Mouse (Mus musculus) erythroblast, adult 5-6 weeks (primary cell): ENCODE measurements around the gene Loxl3. TPM values are rescaled to one million over a fixed set of nuclear protein-coding genes. Genes with fewer than 3 reads are reported as not detected.

Source experiments
- ATAC-seq: replicated peaks from 2 replicates; pipeline ENCODE4 v1.8.0; 2016; ENCODE audit warnings: moderate number of reproducible peaks, mild to moderate bottlenecking, moderate TSS enrichment, inconsistent platforms; ENCODE audit not compliant: poor library complexity, low FRiP score, severe bottlenecking
- total RNA-seq, 2 experiments: library from RNA; stranded (forward) in 1 of 2; stranded (reverse) in 1 of 2; fragments of 150-400 nt in 1 of 2; fragments of 200-764, 138-1000 nt in 1 of 2; gene quantifications; 2 replicates each; pipeline versions ENCODE4 v1.2.3 to v1.2.4; 2015 to 2017; ENCODE audit warnings: low replicate concordance in 2 of 2

Loxl3 gene
- total RNA-seq, 2 experiments from 2014 or later = 2.9 to 3.6 TPM

DNA sequence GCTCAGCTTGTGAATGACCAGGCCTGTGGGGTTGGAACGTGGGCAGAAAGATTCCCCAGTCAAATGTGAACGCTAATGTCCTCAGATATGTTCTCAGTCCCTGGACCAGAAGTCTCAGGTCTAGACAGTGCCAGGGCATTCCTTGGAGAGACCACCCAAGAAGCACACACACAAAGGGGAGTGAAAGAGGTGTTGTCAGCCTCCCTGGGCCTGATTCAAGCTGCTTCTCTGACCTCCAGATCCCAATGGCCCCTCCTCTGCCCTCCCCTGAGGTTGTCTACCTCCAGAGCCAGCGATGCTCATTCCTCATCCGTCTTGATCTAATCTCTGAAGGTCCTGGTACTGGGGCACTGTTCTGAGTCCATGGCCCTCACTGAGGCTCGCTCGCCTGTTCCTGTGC, 9.6 kb downstream of the Loxl3 start:
- no peak for ATAC-seq

DNA sequence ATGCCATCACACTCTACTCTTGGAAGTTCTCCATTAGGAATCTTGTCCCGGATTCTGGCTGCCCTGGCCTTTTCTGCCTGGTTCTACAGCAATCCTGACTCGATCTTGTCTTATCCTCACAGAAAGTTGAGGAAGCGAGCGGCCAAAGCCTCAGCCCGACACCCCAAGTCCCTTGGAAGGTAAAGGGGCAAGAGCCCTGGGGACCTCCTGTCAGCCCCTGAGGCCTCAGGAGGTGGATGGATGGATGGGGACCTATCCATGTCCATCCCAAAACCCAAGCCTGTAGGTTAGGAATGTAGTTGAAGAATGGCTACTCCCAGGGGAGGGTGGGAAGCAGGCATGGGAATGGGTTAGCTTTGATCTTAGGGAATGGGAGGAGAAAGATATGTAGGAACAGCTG, 10.0 kb downstream of the Loxl3 start:
- no peak for ATAC-seq

DNA sequence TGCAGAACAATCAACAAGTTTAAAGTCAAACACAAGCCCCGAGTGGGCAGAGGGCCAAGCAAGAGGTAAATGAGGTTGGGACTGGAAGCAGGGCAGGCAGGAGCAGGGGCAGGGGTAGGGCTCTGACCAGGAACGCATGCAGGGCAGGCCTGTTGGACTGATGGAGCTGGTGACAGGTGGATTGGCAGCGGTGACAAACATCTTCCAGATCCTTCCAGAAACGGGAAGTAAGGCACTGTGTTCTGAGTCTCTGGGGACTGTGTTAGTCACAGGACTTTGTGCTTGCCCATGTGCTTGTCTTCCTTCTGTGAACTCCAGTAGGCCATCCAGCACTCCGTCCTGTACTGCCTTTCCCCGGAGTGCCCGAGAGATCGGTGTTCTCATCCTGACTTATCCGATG, 10.8 kb downstream of the Loxl3 start:
- no peak for ATAC-seq

DNA sequence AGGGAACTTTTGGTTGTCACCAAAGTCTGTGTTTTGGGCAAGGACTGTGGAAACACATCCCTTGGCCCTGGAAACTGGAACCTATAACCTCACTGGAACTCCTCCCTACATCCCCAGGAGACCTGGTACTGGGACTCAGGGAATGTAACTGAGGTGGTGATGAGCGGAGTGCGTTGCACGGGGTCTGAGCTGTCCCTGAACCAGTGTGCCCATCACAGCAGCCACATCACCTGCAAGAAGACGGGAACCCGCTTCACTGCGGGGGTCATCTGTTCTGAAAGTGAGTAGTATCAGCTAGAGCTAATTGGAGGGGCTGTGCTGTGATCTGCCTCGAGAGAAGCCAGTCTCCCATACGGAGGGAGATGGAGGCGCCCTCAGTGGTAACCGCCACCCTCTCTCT, 15.4 kb downstream of the Loxl3 start:
- ATAC-seq = no peak

DNA sequence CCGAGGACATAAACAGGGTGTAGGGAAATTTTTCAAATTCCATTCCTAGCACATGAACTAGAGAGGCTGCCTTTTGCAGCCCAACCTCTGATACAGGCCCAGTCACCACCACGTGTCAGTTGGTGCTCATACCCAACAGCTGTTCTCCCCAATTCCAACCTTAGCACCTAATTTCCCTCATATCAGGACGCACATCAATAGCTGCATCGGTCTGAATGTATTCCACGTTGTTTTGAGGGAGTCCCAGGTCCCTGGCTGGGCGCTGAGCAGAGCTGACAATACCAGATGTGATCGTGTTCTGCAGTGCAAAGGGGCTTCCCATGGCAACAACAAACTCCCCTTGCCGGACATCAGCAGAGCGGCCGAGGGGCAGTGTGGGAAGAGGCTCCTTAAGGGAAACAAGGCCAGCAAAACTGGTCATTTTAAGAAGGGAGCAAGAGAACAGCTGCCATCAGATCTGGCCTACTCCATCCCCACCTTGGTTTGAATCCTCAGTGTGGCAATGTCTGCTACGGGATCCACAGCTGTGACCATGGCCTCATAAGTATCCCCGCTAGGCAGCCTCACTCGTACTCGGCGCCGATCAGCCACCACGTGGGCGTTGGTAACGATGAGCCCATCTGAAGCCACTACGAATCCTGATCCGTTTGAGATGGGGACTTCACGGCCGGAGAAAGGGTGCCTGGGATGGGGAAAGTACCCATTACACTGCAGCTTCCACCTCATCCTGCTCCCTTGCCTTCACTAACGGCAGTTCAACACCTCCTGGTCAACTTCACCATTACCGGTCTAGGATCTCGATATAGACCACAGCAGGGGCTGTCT, 19.4 kb downstream of the Loxl3 start:
- ATAC-seq = peak; percentile 46

DNA sequence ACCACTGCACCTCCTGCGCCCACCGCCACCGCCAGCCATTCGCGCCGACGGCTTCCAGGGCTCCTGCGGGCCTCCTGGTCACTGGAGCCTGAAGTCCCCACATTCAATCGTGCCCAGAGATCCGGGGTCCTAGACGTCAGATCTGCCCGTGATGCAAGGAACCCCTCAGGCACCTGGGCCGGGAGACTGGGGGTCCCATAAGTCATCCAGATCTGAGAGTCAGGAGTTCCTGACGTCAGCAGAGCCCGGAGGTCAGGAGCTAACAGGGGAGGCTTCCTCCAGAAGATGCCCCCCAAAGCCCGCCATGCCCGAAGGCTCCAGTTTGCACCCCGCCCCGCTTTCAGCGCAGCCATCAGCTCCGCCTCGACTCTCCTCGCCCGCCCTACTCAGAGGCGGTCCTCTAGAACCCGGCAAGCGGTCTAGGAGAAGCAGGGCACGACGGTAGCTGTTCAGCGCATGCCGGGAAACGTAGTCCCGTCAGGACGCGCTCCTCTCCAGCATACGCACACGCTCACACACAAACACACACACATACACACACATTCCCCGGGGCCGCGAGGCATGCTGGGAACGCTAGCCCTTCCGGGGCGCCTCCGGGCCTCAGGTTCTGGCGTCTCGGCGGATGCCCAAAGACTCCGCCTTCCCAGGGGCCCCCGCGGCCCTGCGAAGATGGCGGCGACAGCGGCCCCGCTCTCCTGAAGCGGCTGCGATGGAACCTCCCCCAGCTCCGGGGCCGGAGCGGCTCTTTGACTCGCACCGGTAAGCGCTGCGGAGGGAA, 20.3 kb downstream of the Loxl3 start, which contains the start of gene Aup1:
Gene Aup1 (plus strand): TSS at position 448 of the 778 bp plus-strand sequence.
- peak; percentile 84 for ATAC-seq

DNA sequence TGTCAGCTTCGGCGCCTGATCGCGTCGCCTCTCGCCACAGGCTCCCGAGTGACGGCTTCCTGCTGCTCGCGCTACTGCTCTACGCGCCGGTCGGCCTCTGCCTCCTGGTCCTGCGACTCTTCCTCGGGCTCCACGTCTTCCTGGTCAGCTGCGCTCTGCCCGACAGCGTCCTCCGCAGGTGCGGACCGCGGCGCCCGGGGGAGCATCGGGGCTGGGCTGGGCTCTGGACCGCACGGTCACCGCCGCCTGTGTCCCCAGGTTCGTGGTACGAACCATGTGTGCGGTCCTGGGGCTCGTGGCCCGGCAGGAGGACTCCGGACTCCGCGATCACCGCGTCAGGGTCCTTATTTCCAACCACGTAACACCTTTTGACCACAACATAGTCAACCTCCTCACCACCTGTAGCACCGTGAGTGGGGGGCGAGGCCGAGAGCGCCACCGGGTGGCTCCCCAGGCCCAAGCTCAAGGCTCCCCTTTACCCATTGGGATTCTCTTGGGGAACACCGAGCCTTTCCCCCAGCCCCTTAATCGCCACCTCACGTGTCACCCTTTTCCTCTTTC, 21.0 kb downstream of the Loxl3 start, which contains the start of gene Htra2:
Gene Htra2 (minus strand): TSS at position 403 of the 561 bp plus-strand sequence.
- ATAC-seq = peak; percentile 23

DNA sequence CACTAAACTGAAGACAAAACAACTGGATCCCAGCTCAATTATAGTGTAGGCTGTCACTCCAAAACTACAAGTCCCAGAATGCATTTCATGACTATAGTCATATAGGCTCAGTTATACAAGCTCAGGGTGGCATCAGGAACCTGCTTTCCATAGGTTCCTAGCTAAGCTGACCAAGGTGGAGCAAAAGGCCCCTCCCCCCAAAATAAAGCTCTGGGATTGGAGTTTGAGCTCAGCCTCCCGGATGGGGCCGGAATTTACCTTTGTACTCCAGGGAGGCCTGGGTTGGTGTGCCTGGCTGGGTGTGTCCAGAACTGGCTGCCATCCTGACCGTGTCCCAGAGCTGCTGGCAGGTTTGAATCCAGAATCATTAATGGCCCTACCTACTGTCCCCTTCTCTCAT, 23.8 kb downstream of the Loxl3 start, which contains the start of gene Dqx1:
Gene Dqx1 (plus strand): TSS at position 55 of the 400 bp plus-strand sequence.
- no peak for ATAC-seq

DNA sequence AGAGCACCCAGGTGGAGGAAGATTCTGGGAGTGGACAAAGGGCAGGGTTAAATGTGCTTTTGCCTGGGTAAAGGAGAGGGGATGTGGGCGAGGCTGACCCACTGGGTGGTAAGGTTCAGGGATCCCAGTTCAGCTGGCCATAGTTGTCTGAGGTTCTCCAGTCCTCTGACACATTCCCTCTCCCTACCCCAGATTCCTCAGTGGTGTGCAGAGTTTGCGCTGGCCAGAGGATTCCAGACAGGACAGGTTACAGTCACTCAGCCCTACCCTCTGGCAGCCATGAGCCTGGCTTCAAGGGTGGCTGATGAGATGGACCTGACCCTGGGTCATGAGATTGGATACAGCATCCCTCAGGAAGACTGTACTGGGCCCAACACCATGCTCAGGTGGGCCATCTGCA, 24.8 kb downstream of the Loxl3 start:
- ATAC-seq = no peak

DNA sequence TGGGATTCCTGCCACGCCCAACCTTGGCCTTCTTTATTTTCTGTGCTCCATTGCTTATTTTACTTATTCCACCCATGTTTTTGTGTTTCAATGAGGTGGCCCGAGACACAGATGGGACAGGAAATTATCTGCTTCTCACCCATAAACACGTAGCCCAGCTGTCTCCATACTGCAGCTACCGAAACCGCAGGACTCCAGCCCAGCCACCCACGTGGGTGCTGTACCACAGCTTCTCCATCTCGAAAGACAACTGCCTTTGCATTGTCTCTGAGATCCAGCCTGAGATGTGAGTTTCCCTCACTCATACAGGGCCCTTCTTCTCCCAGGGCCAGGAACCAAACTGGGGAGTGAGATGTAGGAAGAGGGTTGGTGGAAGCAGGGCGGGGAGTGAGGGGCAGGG, 32.0 kb downstream of the Loxl3 start:
- ATAC-seq = no peak

DNA sequence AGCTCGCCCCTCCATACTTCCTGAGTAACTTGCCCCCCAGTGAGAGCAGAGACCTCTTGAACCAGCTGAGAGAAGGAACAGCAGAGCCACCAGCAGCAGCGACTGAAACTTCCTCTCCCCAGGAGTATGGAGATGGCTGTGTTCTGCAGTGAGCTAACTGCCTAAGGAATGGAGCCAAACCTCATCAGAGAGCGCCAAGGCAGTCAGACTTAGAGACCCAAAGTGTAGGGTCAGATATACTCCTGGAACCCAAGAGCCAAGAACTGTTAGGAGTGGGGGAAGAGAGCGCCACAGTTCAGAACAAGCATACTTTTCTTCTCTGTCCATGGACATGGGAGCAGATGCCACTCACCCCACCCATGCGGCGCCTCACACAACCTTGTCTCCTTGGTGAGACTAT, 32.5 kb downstream of the Loxl3 start:
- ATAC-seq = no peak

DNA sequence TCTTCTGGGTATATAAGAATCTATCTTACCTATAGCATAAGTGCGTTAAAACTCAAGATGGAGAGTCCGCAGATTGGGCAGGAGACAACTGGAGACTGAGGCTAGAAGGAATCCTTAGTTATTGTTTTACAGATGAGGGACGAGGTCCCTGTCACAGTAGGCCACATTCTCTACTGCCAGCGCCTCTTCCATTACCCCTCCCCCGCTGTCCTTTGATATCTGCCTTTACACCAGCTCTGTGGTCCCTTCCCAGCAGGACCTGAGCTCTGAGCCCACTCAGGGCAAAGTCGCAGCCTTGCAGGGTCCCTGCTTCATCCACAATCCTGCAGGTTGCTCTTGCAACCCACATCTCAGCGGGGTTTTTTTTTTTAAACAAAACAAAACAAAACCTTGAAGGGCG, 34.2 kb downstream of the Loxl3 start:
- no peak for ATAC-seq

DNA sequence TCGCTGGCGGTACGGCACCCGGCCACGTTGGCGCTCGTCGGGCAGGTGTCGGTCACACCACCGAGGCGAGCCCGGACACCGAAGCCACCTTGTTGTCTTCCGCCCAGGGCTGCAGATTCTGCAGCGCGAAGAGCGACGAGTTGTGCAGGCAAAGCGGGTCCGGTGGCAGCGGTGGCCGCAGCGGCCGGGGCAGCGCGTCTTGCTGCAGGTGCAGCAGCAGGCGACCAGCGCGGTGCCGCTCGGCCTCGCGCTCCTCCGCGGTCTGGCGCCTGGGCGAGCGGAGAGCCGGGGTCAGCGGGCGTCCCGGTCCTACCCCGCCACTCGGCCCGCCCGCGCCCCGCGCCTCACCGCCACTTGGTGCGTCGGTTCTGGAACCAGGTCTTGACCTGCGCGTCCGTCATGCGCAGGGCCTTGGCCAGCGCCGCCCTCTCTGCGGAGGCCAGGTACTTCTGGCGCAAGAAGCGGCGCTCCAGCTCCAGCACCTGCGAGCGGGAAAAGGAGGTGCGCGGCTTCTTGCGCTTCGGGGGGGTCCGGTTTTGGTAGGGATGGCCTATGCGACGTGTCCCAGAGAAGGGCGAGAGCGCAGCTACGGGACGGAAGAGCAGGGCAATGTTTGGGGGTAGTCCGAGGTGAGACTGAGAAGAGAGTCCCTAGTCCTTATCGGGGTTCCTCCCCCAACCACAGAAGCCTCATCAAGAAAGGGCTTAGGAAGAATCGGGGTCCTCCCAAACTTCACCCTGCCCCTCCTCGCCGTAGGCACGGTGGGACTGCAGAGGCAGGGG, 34.9 kb downstream of the Loxl3 start:
- ATAC-seq = no peak

DNA sequence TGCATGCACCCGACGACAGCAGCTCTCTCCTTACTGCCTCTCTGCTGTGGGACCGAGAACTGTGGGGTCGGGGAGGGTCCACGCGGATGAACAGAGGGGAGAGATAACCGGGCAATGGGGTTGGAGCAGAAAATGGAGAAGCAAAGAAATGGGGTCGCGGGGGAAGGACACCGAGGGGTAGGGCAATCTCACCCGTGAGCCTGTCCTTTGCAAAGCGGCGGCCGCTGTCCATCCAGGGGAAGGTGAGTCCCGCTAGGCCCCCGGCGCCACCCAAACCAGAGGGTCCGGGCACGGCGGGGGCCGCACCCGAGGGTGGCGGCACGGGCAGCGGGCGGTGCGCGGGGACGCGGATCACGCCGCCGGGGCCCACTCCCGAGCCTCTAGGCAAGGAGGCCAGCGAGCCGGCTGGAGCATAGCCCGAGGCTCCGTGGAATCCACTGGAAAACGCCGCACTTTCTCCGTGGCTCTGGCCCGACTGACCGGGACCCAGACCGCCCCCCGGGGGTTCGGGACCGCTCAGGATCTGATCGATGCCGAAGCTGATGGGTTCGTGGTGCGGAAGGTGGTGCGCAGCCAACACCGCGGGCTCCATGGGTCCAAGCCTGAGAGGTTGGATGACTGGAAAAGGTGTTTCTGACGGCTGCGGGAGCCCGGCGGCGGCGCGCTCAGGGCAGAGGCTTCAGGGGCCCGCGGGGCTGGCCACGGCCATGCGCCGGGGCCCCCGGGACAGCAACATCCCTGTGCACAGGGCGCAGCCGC, 35.7 kb downstream of the Loxl3 start:
- no peak for ATAC-seq

DNA sequence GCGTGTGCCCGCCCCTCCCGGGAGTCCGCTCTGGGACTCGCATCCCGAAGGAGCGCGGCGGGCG, 36.1 kb downstream of the Loxl3 start, which contains the start of gene Tlx2:
Gene Tlx2 (minus strand): TSS at position 47 of the 64 bp plus-strand sequence.
- ATAC-seq = no peak

DNA sequence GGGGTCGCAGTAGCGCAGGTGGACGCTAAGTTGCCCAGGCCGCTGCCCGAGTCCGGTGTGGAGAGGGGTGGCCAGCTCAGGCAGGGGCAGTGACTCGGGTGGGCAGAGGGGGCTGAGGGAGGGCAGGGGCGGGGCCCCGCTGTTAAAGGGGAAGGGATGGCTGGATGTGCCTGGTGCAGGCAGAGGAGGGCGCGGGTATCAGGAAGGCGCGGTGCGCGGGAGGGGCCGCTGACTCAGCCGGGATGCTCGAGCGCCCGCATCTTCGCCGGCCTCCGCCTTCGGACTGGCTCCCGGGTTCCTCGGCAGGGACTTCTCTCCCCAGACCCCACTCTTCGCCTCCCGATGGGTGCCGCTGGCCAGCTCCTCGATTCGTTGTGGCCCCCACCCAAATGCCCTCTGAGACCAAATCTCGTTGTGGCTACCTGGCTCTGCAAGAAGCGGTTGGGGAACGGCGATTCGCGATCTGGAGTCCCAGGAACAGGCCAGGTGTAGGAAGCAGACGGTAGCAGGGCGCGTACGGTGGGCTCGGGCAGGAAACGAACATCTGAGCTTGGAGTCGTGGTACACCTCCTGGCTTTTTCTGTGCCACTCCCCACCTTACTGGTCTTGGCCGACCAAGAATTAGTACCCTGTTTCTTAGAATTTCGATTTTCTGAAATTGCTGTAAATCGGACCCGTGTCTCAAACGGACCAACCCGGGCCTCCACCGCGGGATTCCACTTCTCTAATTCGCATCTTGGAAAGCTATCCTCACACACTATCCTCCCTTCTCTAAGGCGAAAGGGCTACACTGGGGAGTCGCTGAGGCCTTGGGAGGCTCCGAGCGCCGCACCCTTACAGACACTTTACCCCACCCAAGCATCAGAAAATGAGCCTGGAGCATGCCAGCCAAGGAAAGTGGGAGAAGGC, 36.6 kb downstream of the Loxl3 start:
- no peak for ATAC-seq

DNA sequence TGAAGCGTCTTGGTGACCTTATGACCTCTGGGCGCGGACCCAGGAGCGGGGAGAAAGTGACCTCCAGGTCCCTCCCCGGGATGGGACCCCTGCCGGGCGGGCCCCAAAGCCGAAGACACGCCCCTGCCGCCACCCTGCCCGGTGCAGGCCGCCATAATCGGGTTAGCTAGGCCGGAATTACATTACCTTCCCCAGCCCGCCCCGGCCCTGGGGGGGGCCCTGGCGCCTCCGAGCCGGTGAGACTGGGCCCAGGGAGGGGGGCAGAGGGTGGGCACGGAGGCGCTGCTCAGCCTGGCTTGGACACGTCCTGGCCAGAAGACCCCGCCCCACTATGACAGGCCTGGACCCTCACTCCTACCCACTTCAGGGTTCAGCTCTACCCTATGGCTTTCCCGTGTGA, 37.2 kb downstream of the Loxl3 start:
- ATAC-seq = no peak

DNA sequence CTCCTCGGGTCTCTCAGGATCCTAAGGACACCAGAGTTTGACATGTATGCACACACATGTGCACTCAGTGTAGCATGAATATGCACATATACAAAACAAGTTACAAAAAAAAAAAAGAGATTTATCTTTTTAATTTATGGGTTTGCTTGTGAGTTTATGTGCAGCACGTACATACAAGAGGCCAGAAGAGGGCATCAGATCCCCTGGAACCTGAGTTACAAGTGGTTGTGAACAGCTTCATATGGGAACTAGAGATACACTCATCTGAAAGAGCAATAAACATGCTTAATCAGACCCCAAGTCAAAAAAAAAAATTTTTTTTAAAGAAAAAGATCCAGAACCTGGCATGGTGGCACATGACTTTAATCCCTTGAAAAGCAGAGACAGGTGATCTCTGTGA, 41.0 kb downstream of the Loxl3 start:
- no peak for ATAC-seq
